Mouse (Mus musculus): ENCODE data around the gene Ciz1. TPM values are rescaled to one million over a fixed set of nuclear protein-coding genes. Genes with fewer than 3 reads are reported as not detected.
A peak's percentile ranks its signal among the peaks of the same experiment; 100 is the strongest.

The Ciz1 gene
- polyA plus RNA-seq, 1 experiment from 2014 or later = 24.8 TPM

GRCm38 (mm10) chr2:32415801-32416200, 63.7 kb downstream of the Ciz1 start:
- H3K4me2 ChIP-seq = no peak overlapping the region
- no peak for ATAC-seq
- H3K4me1 ChIP-seq = peaks cover 11% of the 10 kb centered on the region; the same call in 1 of the 2 replicates
- H3K4me3 ChIP-seq = no peak overlapping the region
- no peaks in the 10 kb centered on the region for H3K9me3 ChIP-seq (replicated peaks)
- no peaks in the 10 kb centered on the region for H3K27me3 ChIP-seq (replicated peaks)
- H3K9ac ChIP-seq = no peak overlapping the region
- WGBS (ENCODE audit: insufficient replicate concordance) = 86% methylated on average over 12 of the region's 12 CpGs
- no peak overlapping the region for H3K27ac ChIP-seq
- H3K36me3 ChIP-seq = peaks cover 72% of the 10 kb centered on the region

- no peaks in the 10 kb centered on the region for H3K27me3 ChIP-seq (replicated peaks)
- 66% methylated on average over 2 of the region's 2 CpGs for WGBS (ENCODE audit: insufficient replicate concordance)
- no peak overlapping the region for H3K27ac ChIP-seq
- H3K36me3 ChIP-seq = peaks cover 78% of the 10 kb centered on the region
- H3K4me3 ChIP-seq = no peak overlapping the region
- peaks cover 12% of the 10 kb centered on the region for H3K4me1 ChIP-seq
- no peaks in the 10 kb centered on the region for H3K9me3 ChIP-seq (replicated peaks)
- H3K4me2 ChIP-seq = no peak overlapping the region
- ATAC-seq = no peak
- H3K9ac ChIP-seq = no peak overlapping the region
Measured at GRCm38 (mm10) chr2:32416556-32416955, 64.4 kb downstream of the Ciz1 start.

- Histone ChIP-seq H3K9me3 (replicated peaks) (no peaks in the 10 kb centered on the region), H3K9ac (no peak overlapping the region), H3K27ac (no peak overlapping the region), H3K4me2 (no peak overlapping the region), H3K36me3 (peaks cover 78% of the 10 kb centered on the region), H3K27me3 (replicated peaks) (no peaks in the 10 kb centered on the region), H3K4me3 (no peak overlapping the region), H3K4me1 (peaks cover 19% of the 10 kb centered on the region)
- ATAC-seq = no peak
- 86% methylated on average over 8 of the region's 8 CpGs for WGBS (ENCODE audit: insufficient replicate concordance)
Measured at GRCm38 (mm10) chr2:32417486-32417885, 65.4 kb downstream of the Ciz1 start.

DNA sequence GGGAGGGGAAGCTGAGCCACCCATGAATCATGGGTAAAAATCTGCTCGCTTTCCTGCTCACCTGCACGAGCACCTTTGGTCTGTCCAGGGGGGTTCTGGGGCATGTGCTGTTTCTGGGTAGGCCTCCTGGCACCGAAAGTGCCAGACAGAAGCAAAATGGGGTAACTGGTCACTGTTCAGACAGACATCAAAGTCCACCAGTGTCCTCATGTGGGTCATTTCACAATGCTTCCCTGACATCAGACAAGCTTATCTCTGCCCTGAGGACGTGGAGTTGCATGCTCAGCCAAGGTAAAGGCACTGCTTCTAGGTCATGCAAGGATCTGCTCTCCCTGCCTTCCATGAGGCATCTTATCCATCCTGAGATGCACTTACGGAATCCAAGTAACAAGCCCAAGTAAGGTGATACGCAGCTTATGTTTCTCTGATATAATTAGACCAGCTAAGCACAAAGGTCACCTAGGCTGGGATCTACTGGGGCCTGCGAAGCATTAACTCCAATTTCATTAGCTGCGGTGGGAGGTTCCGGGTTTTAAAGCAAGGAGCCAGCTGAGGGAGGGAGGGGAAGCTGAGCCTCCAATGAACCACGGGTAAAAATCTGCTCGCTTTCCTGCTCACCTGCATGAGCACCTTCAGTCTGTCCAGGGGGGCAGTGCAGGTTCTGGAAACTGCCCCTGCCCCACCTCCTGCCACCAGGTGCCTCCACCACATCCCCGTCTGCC, 66.5 kb downstream of the Ciz1 start:
- 79% methylated on average over 12 of the region's 12 CpGs for WGBS (ENCODE audit: insufficient replicate concordance)
- Histone ChIP-seq H3K27ac (peak overlapping the region; percentile 48; the same call in 1 of the 2 replicates), H3K4me3 (no peak overlapping the region), H3K4me1 (peaks cover 21% of the 10 kb centered on the region), H3K4me2 (no peak overlapping the region), H3K9me3 (replicated peaks) (no peaks in the 10 kb centered on the region), H3K27me3 (replicated peaks) (no peaks in the 10 kb centered on the region), H3K9ac (no peak overlapping the region), H3K36me3 (peaks cover 77% of the 10 kb centered on the region)
- ATAC-seq = no peak

DNA sequence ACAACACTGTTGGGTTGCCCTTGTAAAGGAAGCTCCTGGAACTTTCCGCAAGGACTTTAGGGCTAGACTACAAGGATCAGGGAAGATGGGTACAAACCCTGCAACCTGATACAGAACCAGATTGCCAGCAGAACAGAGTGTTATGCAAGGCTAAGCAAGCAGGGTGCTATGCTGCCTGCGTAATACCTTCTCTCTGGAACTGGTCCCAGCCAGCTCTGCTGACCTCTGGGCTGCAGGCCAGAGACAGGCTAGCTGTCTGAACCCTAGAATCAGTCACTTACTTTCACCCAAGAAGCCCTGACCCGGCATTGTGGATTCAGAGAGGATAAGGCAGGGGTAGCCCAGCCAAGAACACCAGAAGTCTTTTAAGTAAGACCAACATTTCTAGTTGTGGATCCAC, 67.2 kb downstream of the Ciz1 start:
- H3K9ac ChIP-seq = no peak overlapping the region

GRCm38 (mm10) chr2:32420066-32420608, 68.0 kb downstream of the Ciz1 start:
- peaks cover 62% of the 10 kb centered on the region for H3K36me3 ChIP-seq

More for the DNA sequence above, 67.2 kb downstream of the Ciz1 start:
- Histone ChIP-seq H3K4me3 (no peak overlapping the region), H3K4me1 (peaks cover 29% of the 10 kb centered on the region), H3K4me2 (no peak overlapping the region), H3K27ac (peak overlapping the region; percentile 48; the same call in 1 of the 2 replicates), H3K27me3 (replicated peaks) (no peaks in the 10 kb centered on the region), H3K9me3 (replicated peaks) (no peaks in the 10 kb centered on the region), H3K36me3 (peaks cover 70% of the 10 kb centered on the region)
- 78% methylated on average over 3 of the region's 3 CpGs for WGBS (ENCODE audit: insufficient replicate concordance)
- no peak for ATAC-seq

GRCm38 (mm10) chr2:32420647-32421046, 68.5 kb downstream of the Ciz1 start:
- H3K27ac ChIP-seq = no peak overlapping the region
- H3K4me1 ChIP-seq = peaks cover 42% of the 10 kb centered on the region
- H3K36me3 ChIP-seq = peaks cover 57% of the 10 kb centered on the region
- H3K4me2 ChIP-seq = no peak overlapping the region
- no peak for ATAC-seq
- no peak overlapping the region for H3K9ac ChIP-seq
- no peaks in the 10 kb centered on the region for H3K27me3 ChIP-seq (replicated peaks)
- WGBS (ENCODE audit: insufficient replicate concordance) = 76% methylated on average over 6 of the region's 6 CpGs
- H3K4me3 ChIP-seq = no peak overlapping the region
- H3K9me3 ChIP-seq (replicated peaks) = no peaks in the 10 kb centered on the region

More at GRCm38 (mm10) chr2:32420066-32420608, 68.0 kb downstream of the Ciz1 start:
- no peak for ATAC-seq
- Histone ChIP-seq H3K9ac (no peak overlapping the region), H3K27ac (no peak overlapping the region), H3K9me3 (replicated peaks) (no peaks in the 10 kb centered on the region), H3K4me1 (peaks cover 36% of the 10 kb centered on the region), H3K27me3 (replicated peaks) (no peaks in the 10 kb centered on the region), H3K4me2 (no peak overlapping the region), H3K4me3 (no peak overlapping the region)
- WGBS (ENCODE audit: insufficient replicate concordance) = 81% methylated on average over 12 of the region's 12 CpGs

DNA sequence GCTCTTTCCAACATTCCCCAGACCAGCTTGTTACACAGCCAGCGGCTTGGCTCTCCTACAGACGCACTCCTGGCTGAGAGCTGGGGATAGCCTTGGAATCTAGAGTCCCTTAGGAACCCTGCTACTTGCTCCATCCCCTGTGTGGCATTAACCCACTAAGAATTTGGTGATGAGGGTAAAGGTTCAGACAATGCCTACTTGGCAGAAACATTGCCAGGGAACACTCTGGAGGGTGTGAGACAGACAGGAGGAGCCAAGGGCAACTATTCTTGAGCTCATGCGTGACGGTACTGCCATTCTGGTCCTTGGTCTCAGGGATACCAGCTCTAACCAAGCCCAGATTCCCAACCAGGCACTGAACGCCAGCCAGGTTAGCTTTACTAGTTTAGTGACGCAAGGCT, 69.7 kb downstream of the Ciz1 start:
- H3K9ac ChIP-seq = no peak overlapping the region
- H3K4me3 ChIP-seq = no peak overlapping the region

DNA sequence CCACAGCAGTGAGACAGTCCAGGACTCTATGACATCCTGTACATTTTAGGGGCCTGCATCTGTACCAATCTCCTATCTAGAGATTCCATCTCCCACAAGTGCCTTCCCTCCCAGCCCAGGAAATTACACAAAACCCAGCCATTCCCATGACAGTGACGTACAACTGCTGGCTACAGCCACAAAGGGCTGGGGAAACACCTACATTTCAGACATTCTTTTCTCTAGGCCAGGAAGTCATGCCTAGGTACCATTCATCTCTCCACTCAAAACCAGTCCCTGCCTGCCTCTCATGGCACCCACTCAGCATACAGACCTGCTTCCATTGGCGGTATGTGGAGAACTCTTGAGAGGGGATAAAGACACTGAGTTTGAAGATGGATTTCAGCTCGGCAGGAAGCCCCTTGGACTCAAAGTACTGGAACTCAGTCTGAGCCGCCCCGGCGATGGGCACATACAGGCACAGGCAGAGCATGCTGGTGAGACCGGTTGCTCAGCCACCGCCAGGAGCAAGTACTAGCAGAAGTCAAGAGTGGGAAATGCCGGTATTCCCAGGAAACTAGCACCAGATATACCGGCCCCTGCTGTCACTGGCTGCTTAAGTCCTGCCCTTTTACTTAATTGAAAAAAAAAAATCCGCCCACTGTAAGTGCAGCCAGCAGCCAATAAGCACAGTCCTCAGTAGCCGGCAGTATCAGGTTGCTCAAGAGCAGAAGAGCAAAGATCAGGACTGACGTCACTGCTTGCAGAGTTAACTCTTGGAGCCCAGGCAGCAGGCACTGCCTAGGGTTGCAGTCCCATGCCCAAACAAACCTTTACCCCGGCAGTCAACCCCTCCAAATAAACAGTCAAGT, 71.6 kb downstream of the Ciz1 start:
- H3K27ac ChIP-seq = peak overlapping the region; percentile 74
- H3K36me3 ChIP-seq = peaks cover 28% of the 10 kb centered on the region
- H3K9me3 ChIP-seq (replicated peaks) = no peaks in the 10 kb centered on the region
- H3K4me1 ChIP-seq = peaks cover 68% of the 10 kb centered on the region
- 16% methylated on average over 14 of the region's 14 CpGs for WGBS (ENCODE audit: insufficient replicate concordance)
- H3K27me3 ChIP-seq (replicated peaks) = no peaks in the 10 kb centered on the region
- H3K4me2 ChIP-seq = peak overlapping the region; percentile 70
- peak; percentile 85 for ATAC-seq
- H3K9ac ChIP-seq = peak overlapping the region; percentile 31; the same call in 1 of the 2 replicates
- peak overlapping the region; percentile 44 for H3K4me3 ChIP-seq

More for the DNA sequence above, 69.7 kb downstream of the Ciz1 start:
- Histone ChIP-seq H3K4me1 (peaks cover 52% of the 10 kb centered on the region), H3K36me3 (peaks cover 45% of the 10 kb centered on the region), H3K9me3 (replicated peaks) (no peaks in the 10 kb centered on the region), H3K4me2 (no peak overlapping the region), H3K27me3 (replicated peaks) (no peaks in the 10 kb centered on the region), H3K27ac (no peak overlapping the region)
- 85% methylated on average over 6 of the region's 6 CpGs for WGBS (ENCODE audit: insufficient replicate concordance)
- ATAC-seq = no peak

GRCm38 (mm10) chr2:32424796-32425195, 72.7 kb downstream of the Ciz1 start:
- Histone ChIP-seq H3K4me3 (no peak overlapping the region), H3K4me2 (no peak overlapping the region), H3K36me3 (peaks cover 17% of the 10 kb centered on the region), H3K27ac (peak overlapping the region; percentile 74), H3K27me3 (replicated peaks) (no peaks in the 10 kb centered on the region), H3K9ac (no peak overlapping the region), H3K4me1 (peaks cover 79% of the 10 kb centered on the region), H3K9me3 (replicated peaks) (no peaks in the 10 kb centered on the region)
- no peak for ATAC-seq
- WGBS (ENCODE audit: insufficient replicate concordance) = 51% methylated on average over 3 of the region's 3 CpGs

GRCm38 (mm10) chr2:32425568-32425967, 73.4 kb downstream of the Ciz1 start:
- ATAC-seq = no peak
- Histone ChIP-seq H3K9me3 (replicated peaks) (no peaks in the 10 kb centered on the region), H3K36me3 (peaks cover 10% of the 10 kb centered on the region), H3K9ac (no peak overlapping the region), H3K4me1 (peaks cover 82% of the 10 kb centered on the region), H3K4me2 (no peak overlapping the region), H3K4me3 (no peak overlapping the region), H3K27ac (peak overlapping the region; percentile 74), H3K27me3 (replicated peaks) (no peaks in the 10 kb centered on the region)
- WGBS (ENCODE audit: insufficient replicate concordance) = 81% methylated on average over 5 of the region's 5 CpGs

DNA sequence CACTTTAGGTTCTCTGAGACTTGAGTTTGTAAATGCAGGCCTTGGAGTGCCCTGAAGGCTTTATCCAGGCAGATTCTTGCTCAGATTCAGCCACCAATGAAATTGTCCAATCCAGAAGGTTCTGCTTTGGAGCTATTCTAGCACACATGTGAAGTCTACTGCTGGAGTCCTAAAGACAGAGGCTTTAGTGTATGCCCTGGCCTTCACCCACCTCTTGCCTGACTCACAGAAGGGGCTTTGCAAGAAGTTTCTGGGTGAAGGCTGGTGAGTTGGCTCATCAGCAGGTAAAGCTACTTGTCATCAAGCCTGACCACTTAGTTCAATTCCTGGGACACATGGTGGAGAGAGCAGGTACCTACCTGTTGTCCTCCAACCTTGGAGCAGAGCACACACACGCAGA, 74.0 kb downstream of the Ciz1 start:
- H3K36me3 ChIP-seq = peaks cover 4% of the 10 kb centered on the region; the same call in 1 of the 2 replicates
- no peaks in the 10 kb centered on the region for H3K9me3 ChIP-seq (replicated peaks)
- no peak overlapping the region for H3K27ac ChIP-seq
- H3K4me2 ChIP-seq = no peak overlapping the region
- ATAC-seq = no peak
- no peaks in the 10 kb centered on the region for H3K27me3 ChIP-seq (replicated peaks)
- H3K4me1 ChIP-seq = peaks cover 82% of the 10 kb centered on the region
- WGBS (ENCODE audit: insufficient replicate concordance) = 86% methylated on average over 1 of the region's 1 CpGs
- H3K4me3 ChIP-seq = no peak overlapping the region
- H3K9ac ChIP-seq = no peak overlapping the region

Data from liver, embryonic 12.5 days (tissue).